Mouse (Mus musculus): ENCODE results near the gene Tmprss6. TPM values are rescaled to one million over a fixed set of nuclear protein-coding genes. Genes with fewer than 3 reads are reported as not detected.

Gene Tmprss6
- total RNA-seq, 2 experiments from 2014 or later, result 0.23 to 1.4 TPM

DNA sequence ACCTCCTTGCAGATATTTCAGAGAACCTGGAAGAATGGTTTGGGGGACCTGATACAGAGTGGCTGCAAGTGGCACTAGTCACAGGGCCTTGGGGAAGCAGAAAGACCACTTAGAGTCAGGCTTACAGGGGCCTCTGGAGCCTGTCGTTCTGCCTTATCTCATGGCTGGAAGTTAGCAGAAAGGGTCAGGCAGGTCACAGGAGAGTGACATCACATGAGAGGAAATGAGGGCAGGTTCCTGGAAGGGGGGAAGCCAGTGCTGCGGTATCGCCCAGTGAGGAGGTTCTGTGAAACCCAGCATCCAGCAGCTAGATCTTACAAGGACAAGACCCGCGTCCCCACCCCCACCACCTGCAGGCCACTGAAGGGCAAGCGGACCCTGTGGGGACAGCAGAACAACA is 19.3 kb downstream of the Tmprss6 start:
- DNase-seq (ENCODE audit: low spot score in 2 of 2), result no peak

DNA sequence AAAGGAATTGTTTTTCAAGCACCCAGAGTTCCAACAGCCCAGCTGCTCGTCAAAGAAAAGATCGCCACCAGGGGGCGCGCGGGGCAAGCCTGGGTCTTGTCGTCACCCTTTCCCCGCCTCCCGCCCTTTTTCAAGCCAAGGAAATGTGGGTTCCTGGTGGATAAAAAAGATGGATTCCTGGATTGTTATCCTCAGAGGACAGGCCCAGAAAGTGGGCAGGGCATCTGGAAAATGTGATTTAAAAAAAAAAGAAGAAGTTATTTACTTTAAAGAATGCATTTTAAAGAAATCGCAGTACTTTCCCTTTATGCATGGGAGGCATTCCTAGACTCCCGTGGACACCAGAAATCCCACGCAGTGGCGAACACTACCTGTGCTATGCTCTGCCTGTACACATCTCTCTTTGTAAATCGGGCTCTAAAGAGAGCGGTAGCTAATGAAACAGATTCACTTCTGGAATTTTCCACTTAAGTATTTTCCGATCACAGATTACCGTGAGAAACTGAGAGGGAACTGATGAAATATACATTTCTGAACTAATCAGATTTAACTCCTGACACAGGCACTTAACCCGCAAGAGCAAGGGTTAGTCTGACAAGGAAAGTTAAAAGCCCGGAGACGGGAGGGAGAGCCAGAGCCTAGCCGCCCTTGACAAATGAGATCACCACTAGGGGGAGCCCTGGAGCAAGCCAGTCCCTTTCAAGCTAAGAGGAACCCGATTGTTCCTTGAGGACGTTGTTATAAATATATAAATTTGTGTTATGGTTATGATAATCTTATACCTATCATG is 20.5 kb downstream of the Tmprss6 start:
- peak; percentile 96 to 99 for DNase-seq (ENCODE audit: low spot score in 2 of 2)

DNA sequence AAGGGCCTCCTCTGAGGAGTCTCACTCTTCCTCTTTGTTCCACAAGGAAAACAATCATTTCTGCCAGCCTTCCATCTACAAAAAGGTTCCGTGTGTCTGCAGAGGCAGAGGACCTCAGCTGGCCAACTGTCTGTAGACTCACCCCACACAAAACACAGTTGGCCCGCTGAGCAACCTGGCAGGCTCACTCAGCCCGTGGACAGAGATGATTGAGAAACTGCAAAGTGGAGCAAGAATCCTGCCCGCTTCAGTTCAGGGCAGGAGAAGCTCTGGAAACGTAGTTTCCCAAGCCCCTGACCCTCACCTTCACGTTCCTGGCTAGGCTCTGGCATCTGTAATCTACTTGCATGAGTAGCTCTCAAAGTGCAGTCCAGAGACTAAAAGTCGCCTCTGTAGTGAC is 21.3 kb downstream of the Tmprss6 start:
- no peak for DNase-seq (ENCODE audit: low spot score in 2 of 2)

DNA sequence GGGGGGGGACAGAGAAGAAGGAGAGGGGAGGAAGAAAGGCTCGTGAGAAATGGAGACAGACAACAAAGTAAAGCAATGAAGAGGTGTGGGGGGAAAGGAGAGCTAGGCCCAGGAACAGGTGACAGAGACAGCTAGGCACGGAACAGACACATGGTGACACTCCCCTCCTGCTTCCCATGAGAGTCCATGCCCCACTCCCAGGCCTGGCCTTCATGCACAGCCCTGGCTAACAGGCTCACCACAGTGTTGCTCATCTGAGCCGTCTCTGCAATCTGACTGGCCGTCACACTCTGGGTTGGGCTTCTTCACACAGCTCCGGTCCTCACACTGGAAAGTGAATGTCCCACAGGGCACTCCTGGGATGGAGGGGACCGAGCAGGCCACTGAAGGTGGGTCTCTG is 24.6 kb downstream of the Tmprss6 start:
- DNase-seq (ENCODE audit: low spot score in 2 of 2), result no peak

DNA sequence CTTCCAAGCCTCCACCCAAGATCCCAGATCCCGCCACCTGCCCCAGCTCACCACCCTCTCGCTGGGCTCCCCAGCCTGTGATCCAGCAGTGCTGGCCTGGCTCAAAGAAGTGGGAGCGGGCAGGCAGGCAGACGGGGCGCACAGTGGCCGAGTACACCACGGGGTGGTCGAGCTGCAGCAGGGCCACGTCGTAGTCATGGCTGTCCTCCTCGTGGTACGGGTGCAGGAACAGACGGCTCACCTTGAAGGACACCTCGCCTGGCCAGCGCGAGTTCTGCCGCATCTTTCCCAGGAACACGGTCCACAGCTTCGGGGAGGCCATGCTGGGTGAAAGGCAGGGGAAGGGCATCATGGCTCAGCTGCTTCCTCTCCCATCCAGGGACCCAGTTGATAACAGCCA is 26.2 kb downstream of the Tmprss6 start:
- DNase-seq (ENCODE audit: low spot score in 2 of 2), result no peak

DNA sequence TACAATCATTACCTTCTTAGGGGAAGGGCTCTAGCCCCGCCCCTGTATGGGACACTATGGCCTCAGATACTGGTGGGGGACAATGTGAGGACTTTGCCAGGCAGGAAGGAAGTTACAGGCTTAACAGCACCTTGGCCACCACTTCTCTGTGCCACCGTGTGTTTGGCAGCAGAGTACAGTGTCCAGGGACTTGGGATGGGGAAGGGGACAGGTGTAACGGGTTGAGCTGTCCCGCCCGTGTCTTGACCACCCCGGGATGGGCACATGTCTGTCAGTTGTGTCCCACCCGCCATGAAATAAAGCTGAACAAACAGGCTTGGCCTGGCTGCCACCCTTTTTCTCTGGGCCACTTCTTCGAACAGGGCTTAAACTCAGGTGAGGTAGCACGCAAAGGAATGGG is 29.5 kb downstream of the Tmprss6 start:
- DNase-seq (ENCODE audit: low spot score in 2 of 2), result no peak

DNA sequence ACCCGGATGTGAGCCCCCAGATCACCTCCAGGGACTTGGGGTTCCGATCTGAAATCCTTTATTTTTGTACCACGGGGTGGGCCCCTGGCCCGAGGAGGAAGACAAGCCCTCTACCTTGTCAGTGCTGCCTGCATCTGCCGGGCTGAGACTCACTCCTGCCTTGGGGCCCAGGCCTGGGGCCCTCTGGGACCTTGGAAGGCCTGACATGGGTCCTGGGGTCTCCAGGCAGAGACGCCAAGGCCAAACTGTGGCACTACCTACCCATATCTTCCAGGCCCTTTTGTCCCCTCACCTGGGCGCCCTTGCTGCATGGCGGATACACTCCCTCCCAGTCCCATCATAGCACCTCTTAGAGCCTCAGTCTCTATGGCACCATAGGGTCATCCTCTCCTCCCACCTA is 29.9 kb downstream of the Tmprss6 start:
- no peak for DNase-seq (ENCODE audit: low spot score in 2 of 2)

DNA sequence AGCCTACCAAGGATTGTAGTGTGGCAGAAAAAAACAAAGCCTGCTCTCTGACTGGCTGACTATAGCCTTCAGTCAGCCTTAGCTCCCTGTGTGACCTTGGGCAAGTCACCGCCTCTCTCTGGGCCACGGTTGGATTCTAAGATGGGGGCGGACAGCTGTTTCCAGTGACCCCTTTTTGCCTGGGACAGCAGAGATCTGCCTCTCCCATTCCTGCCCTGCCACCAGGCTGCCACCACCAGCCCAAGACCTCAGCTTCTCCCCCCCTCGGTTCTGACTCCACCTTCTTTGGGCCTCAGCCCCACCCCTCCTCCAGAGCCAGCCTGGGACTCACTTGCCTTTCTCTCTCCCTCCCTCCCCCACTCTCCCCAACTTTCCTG is 30.4 kb downstream of the Tmprss6 start:
- no peak for DNase-seq (ENCODE audit: low spot score in 2 of 2)

DNA sequence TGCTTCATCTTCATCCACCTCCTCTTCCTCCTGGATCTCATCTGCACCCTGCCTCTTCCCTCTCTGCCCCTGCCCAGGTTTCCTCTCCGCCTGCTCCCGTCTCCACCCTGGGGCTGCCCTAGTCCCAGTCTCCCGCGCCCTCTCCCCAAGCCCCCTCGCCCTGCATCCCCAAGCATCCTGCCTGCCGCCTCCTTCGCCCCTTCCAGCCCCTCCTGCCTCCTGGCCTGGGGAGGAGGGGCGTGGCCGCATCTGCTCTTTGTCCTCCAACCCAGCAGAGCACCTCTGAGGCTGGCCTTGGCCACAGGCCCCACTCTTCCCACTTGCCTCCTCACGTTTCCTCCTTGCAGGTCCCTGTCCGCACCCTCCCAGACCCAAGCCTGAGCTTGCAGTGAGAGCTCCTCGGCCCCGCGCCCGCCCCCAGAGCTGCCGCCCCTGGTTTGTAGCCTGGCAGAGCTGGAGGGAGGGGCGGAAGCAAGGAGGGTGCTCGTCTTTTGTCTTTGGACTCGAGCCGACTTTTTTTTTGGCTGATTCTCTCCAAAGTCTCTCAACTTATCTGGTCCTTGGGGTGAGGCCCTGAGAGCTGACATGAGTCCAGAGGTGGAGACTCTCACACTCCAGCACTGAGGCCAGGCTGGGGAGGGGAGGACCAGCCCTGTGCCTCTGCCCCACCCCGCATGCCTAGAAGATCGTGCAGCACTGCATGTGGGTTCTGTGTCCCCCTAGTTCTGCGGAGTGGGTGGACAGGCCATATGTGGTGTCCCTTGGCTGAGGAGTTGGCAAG is 31.0 kb downstream of the Tmprss6 start:
- DNase-seq (ENCODE audit: low spot score in 2 of 2), result peak; percentile 70 to 88

DNA sequence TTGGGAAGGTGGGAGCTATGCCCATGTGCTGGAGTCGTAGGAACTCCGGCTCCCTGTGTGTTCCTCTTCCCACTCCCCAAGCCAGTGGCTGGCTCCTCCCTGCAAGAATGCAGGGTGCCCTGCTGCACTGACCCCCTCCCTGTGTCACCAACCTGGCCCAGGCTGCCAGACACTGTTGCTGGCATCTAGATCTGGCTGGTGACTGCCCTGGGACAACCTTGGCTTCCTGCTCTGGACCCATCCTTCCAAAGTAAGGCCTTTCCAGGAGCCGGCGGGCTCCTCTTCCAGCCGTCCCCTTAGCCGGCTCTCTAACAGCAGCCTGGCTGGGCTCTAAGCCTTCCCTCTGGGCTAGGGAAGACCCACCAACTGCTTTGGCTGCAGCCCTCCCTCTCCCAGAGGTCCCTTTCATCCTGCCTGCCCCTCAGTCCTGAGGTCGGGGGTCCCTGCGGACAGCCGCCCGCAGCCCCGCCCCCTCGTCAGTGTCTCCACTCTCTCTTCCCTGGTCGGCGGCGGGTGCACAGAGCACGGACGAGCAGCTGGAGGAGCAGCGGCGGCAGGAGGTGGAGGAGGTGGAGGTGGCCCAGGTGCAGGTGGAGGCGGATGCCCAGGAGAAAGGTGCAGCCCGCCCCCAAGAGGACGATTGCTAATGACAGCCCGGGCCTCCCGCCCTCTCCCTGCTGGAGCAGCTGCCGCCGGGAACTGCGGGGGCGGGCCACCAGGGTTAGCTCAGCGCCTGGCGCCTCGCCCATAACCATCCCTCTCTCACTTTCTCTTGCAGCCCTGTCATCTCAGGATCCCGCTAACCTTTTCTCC is 31.8 kb downstream of the Tmprss6 start:
- peak; percentile 90 to 94 for DNase-seq (ENCODE audit: low spot score in 2 of 2)

DNA sequence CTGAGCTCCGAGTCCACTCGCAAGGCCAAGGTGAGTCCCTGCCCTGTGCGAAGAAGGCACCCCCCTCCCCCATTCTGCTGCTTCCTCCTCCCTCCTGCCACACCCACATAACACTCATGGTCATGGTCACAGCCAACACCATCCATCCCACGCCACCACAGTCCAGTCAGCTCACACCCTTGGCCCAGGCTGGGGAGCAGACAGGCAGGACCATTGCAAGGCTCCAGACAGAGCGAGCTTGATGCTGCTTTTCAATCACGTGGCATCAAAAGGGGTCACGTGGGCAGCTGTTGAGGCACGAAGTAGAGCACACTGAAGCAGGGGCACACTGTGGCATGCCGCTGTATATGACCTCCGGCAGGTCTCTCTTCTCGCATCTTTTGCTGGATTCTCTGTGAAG is 32.8 kb downstream of the Tmprss6 start:
- no peak for DNase-seq (ENCODE audit: low spot score in 2 of 2)

DNA sequence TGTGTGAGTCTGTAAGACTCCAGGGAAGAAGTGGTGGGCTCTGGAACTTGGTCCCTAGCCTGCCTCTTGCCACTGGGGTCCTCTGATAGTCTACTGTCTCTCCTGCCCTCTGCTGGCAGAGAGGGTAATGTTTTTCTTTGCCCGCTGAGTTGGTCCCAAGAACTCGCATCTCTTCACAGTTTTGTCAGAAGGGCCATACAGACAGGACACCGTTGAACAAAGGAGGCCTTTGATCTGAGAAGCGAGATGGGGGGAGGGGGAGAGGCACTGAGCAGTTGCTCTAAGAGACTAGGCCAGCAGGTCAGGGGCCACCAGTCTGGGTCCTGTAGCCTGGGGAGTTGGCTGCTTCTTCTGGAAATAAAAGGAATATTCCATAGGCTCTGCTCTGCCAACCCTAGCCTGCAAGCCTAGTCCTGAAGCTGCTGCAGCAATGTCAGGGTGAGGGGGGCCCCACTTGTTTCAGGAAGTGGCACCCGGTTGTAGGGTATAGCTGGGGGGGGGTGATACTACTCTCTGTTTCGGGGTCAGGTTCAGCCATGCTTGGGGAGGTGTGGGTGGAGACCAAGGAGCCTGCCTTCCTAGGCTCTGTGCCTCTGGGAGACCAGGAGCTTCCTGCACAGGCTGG is 33.4 kb downstream of the Tmprss6 start:
- DNase-seq (ENCODE audit: low spot score in 2 of 2), result peak; percentile 58 to 62

DNA sequence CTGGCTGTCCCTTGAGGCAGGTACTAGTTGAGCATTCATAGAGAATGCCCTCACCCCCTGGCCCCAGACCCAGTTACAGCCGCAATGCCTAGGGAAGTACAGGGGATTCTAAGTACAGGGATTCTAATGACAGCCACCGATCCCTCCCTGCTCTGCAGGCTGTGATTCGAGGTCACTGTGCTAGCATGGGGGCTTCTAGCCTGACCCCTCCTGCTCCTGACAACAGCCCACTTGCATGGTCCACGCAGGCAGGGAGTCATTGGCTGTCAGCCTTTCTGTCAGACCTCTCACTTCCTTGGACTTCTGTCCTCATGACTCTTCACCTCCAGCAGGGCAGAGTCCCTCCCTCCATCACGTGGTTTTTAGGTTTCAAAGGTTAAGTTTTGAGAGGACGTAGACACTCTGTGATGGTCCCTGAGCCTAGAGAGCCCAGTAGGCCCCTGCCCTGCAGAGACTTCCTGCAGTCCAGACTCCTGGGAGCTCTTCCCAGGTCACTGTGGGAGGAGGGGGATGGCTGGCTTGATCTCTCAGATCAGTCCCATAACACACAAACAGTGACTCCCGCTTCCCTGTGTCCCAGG is 36.8 kb downstream of the Tmprss6 start:
- DNase-seq (ENCODE audit: low spot score in 2 of 2), result no peak

DNA sequence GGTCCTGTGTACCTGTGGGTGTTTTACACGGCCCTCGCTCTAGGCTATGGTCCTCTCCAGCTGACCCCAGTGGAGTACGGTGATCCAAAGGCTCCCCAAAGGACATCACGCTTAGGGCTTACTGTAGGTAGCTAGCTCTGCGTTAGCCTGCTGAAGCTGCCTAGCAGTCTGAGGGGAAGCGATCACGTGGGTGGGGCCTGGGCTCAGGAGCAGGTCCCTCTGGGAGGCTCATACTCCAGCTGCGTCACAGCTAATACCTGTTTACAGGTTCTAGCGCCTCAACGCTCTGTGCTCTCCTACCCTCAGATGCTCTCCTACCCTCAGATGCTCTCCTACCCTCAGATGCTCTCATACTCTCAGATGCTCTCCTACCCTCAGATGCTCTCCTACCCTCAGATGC is 37.6 kb downstream of the Tmprss6 start:
- DNase-seq (ENCODE audit: low spot score in 2 of 2), result no peak

DNA sequence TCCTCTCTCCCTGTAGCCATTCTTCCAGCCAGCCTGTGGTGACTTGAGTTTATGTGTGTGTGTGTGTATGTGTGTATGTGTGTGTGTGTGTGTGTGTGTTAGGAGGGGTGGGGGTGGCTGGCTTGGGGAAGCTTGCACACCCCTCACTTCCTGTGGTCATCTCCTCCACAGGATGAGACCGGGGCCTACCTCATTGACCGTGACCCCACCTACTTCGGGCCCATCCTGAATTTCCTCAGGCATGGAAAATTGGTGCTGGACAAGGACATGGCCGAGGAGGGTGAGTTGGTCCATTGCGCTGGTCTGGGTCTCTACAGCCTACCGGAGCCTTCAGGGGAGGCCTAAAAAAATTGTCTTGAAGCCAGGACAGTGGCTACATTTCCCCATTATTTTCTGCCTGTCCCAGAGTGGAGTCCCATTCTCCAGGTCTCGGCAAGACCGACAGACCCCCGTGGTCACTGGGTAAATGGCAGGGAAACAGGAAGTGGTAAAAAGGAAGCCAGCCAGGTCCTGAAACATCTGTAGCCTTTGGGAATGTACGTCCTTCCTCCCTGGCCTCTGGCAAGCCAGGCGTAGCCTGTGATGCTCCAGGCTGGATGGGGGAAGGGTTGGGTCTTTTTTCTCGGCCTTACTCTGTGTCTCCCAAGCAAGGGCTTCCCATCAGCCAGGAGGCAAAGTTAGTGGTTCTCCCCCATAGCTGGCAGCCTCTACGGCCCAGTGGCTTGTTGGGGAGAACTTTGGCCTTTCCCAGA is 38.4 kb downstream of the Tmprss6 start:
- no peak for DNase-seq (ENCODE audit: low spot score in 2 of 2)

DNA sequence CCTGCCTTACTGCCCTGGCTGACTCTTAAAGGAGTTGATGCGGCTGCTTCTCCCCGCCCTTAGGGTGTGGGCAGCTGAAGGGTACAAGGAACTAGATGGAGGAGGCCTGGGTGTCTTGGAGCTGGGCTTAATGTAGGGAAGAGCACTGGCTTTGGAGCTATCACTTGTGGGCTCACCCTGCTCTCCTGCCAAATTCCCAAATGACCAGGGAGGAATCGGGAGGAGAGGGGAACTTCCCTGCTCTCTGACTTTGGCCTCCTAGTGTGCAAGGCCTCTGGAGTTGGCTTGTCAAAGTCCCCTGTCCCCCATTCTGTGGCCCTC is 39.3 kb downstream of the Tmprss6 start:
- DNase-seq (ENCODE audit: low spot score in 2 of 2), result no peak

DNA sequence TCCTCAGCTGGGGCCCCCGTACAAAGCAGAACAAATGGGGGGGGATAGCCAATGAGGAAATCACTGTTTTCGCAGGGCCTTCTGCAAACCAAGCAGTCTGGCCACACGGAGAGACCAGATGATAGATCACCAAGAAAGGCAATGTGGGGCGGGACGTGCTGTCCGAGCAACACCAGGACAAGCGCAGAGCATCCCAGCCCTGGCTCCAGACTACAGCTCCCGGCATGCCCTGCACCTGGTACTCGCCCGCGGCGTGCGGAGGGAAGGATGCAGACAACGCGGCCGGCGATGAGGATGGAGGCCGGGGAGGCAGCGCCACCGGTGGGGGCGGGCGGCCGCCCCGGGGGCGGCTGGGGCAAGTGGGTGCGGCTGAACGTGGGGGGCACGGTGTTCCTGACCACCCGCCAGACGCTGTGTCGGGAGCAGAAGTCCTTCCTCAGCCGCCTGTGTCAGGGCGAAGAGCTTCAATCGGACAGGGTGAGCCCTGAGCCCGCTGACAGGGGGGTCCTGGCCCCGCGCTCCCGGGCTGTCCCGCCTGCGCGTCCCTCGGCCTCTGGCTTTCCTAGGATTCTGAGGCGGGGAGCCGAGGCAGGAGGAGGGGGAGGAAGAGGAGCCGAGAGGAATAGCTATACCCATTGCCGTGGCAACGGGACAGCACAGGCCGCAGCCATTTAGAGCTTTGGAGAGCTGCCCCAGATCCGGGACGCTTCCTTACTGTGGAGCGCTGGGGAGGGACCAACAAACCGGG is 39.9 kb downstream of the Tmprss6 start, which contains the start of gene Kctd17:
Kctd17 (plus strand) TSS at position 174 of the 748 bp plus-strand sequence.
- DNase-seq (ENCODE audit: low spot score in 2 of 2), result peak; percentile 86 to 90

DNA sequence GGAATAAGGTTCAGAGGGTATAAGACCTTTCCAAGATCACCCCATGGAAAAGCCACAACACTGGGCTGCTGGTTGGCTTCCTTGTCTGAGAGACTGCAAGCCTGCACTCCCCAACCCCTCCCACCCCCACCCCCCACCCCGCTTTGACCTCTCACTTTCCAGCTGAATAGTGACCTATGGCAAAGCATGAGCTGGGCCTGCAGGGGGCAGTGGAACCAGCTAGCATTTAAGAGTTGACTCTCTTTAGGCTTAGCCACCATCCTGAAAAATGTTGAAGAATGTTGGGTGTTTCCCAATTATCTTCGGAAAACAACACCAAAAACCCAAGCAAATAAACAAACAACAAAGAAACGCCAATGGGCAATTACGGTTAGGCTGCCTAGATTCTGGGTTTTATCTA is 43.2 kb downstream of the Tmprss6 start:
- DNase-seq (ENCODE audit: low spot score in 2 of 2), result no peak

DNA sequence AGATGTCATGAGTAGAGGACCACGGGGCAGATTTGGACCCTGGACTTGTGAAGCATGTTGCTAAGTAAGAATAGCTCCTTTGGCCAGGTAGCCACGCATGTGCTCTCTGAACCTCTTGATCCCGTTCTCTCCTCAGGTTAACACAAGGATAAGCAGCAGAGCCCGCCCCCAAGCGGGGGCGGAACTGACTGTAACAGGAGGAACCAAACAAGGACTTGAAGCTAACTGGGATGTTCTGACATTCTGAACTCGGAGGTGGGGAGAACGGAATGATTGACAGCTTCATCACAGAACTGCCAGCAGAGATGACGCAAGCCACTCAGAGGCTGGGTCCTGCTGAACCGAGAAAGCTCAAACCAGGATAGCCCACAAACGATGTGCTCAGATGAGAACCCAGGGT is 43.9 kb downstream of the Tmprss6 start:
- DNase-seq (ENCODE audit: low spot score in 2 of 2), result no peak

Data from left cerebral cortex, adult 18-20 months (tissue).